Mouse (Mus musculus): Measurements from ENCODE around the gene Rpl27.

GRCm38 (mm10) chr11:101457631-101458030, 15.5 kb downstream of the Rpl27 start:
- TF ChIP-seq GATA1 (IDR thresholded peaks at IDR 0.05; ENCODE audit: low read depth, low read length) (no peak), CTCF (IDR thresholded peaks at IDR 0.05 in 2 of 3, conservative IDR thresholded peaks at IDR 0.05 in 1 of 3; ENCODE audit: control insufficient read depth in 1 of 3, insufficient read depth in 1 of 3, low read depth in 2 of 3, low read length in 3 of 3, poor library complexity in 1 of 3, severe bottlenecking in 1 of 3) (no peak), POLR2A (IDR thresholded peaks at IDR 0.05; ENCODE audit: control insufficient read depth in 1 of 2, insufficient read depth in 1 of 2, low read depth in 1 of 2, low read length in 2 of 2, poor library complexity in 1 of 2) (no peak; a peak in 1 of 4 replicates), MAFK (IDR thresholded peaks at IDR 0.05; ENCODE audit: borderline replicate concordance, low read depth, low read length) (no peak), MXI1 (IDR thresholded peaks at IDR 0.05; ENCODE audit: low read depth, low read length) (no peak), BHLHE40 (IDR thresholded peaks at IDR 0.05; ENCODE audit: borderline replicate concordance, low read depth, low read length) (no peak)

Measured in MEL (cell line).